In genomic region chr3:146275360-146276025, GRCm38 (mm10) we compare ENCODE assay signal across 20 mouse cellular contexts. TPM values are rescaled to one million over a fixed set of nuclear protein-coding genes. Genes with fewer than 3 reads are reported as not detected.
DNase-seq lines count a peak whose midpoint lies in the region; ATAC-seq and TF ChIP-seq lines count a peak whose summit lies in the region.
"Had no signal": no experiment of that assay in that cellular context is flagged by ENCODE, and none has a peak within 500 bp of the region (broad histone marks: within the 10 kb centered on the region; RNA-seq: fewer than 3 reads in every experiment).

No protein-coding gene starts in this region.

- H3K27ac ChIP-seq in heart, postnatal 0 days (ENCODE audit: low read depth) = peak overlapping the region; percentile 87
- H3K27ac ChIP-seq in CH12.LX (ENCODE audit: insufficient read depth, low read depth) = no peak overlapping the region
- H3K27ac ChIP-seq in midbrain, embryonic 10.5 days (replicated peaks) = no peak overlapping the region
- H3K27ac ChIP-seq: forebrain, embryonic 12.5 days; hindbrain, embryonic 14.5 days; left cerebral cortex, adult 2 months; limb, embryonic 12.5 days; liver, embryonic 13.5 days; lung, embryonic 15.5 days had no signal

- no peak overlapping the region for H3K9ac ChIP-seq in heart, postnatal 0 days (replicated peaks; ENCODE audit: low read depth, low read length)
- no peak overlapping the region; the same call in 1 of the 2 replicates for H3K9ac ChIP-seq in CH12.LX (ENCODE audit: insufficient read depth, low read depth)
- H3K9ac ChIP-seq: forebrain, embryonic 12.5 days; hindbrain, embryonic 14.5 days; limb, embryonic 12.5 days; liver, embryonic 13.5 days; lung, embryonic 15.5 days had no signal

- H3K4me2 ChIP-seq in heart, postnatal 0 days (ENCODE audit: low read depth, low read length) = no peak overlapping the region
- peak overlapping the region; percentile 14; the same call in 1 of the 2 replicates for H3K4me2 ChIP-seq in CH12.LX (ENCODE audit: insufficient read depth, low read depth, poor library complexity, severe bottlenecking)
- H3K4me2 ChIP-seq: forebrain, embryonic 12.5 days; hindbrain, embryonic 14.5 days; limb, embryonic 12.5 days; liver, embryonic 13.5 days; lung, embryonic 15.5 days had no signal

- H3K4me3 ChIP-seq in heart, postnatal 0 days (ENCODE audit: low read depth, low read length) = no peak overlapping the region
- H3K4me3 ChIP-seq in CH12.LX (replicated peaks in 1 of 3; ENCODE audit: low read depth in 2 of 3, low read length in 2 of 3, poor library complexity in 1 of 3) = no peak overlapping the region
- no peak overlapping the region for H3K4me3 ChIP-seq in midbrain, embryonic 10.5 days
- H3K4me3 ChIP-seq: forebrain, embryonic 12.5 days; left cerebral cortex, adult 2 months; limb, embryonic 12.5 days; liver, embryonic 13.5 days; lung, embryonic 15.5 days had no signal

- no peaks in the 10 kb centered on the region for H3K36me3 ChIP-seq in heart, postnatal 0 days (replicated peaks; ENCODE audit: control insufficient read depth, insufficient read depth, low read length)
- no peaks in the 10 kb centered on the region for H3K36me3 ChIP-seq in CH12.LX (replicated peaks in 1 of 2; ENCODE audit: control insufficient read depth in 1 of 2, insufficient read depth in 1 of 2, low read length in 1 of 2)
- H3K36me3 ChIP-seq in midbrain, embryonic 10.5 days = no peaks in the 10 kb centered on the region
- H3K36me3 ChIP-seq: forebrain, embryonic 12.5 days; limb, embryonic 12.5 days; liver, embryonic 13.5 days; lung, embryonic 15.5 days had no signal

- intact Hi-C loops in heart, postnatal 25 days (cut with DNase I) = no loop called here

- no peak for TF ChIP-seq EP300 in heart, postnatal 0 days (IDR thresholded peaks at IDR 0.05; ENCODE audit: low read depth)
- peak; percentile 21; the same call in 1 of the 2 replicates for TF ChIP-seq EP300 in CH12.LX (IDR thresholded peaks at IDR 0.05; ENCODE audit: low read length)

- dilution Hi-C loops in CH12.LX (cut with MboI; ENCODE audit: extremely low pct_ligation_motif_present, extremely low pct_unique_long_range_greater_than_20kb, low sequenced_read_pairs) = loop anchor here (25.0 kb wide), 1 partner anchor 88 kb away; no protein-coding TSS in a partner anchor

- H3K79me2 ChIP-seq in CH12.LX (replicated peaks; ENCODE audit: control insufficient read depth, extremely low read depth, insufficient read depth, poor library complexity, severe bottlenecking) = no peaks in the 10 kb centered on the region

- peaks cover 55% of the 10 kb centered on the region for H3K4me1 ChIP-seq in heart, postnatal 0 days (ENCODE audit: control insufficient read depth, insufficient read depth)
- H3K4me1 ChIP-seq in CH12.LX (ENCODE audit: control insufficient read depth in 1 of 2, insufficient read depth in 2 of 2) = peaks cover 0 to 21% of the 10 kb centered on the region in 2 experiments; a peak in 2 of 4 replicates
- peaks cover 16% of the 10 kb centered on the region for H3K4me1 ChIP-seq in midbrain, embryonic 10.5 days
- H3K4me1 ChIP-seq: liver, embryonic 13.5 days had no signal

- in situ Hi-C loops in CH12.LX (cut with MboI; ENCODE audit: low pct_ligation_motif_present, low pct_unique_long_range_greater_than_20kb, low sequenced_read_pairs) = loop anchor here (5.0 kb wide), 1 partner anchor 93 kb away; no protein-coding TSS in a partner anchor

- no peak for DNase-seq in frontal cortex, postnatal 36 days (ENCODE audit: low spot score in 2 of 2)
- peak; percentile 25 for DNase-seq in heart, postnatal 0 days (ENCODE audit: low spot score)
- no peak for DNase-seq in heart, postnatal 25 days (ENCODE audit: low spot score)
- no peak for DNase-seq in CH12.LX (ENCODE audit: extremely low read depth)
- peak; percentile 11 for DNase-seq in induced T-regulatory cell, adult 2 months (ENCODE audit: low read depth)
- no peak for DNase-seq in neural tube, embryonic 10.5 days (ENCODE audit: extremely low spot score, low spot score)
- no peak for DNase-seq in midbrain, embryonic 10.5 days (ENCODE audit: low spot score)
- DNase-seq: cerebellum, postnatal 14 days; kidney, adult 11 months; kidney, postnatal 14 days; liver, embryonic 13.5 days; spleen, adult 18-20 months; thymus, adult 18-20 months had no signal

- H3K27me3 ChIP-seq in heart, postnatal 0 days (ENCODE audit: control insufficient read depth, insufficient read depth, low read length) = no peaks in the 10 kb centered on the region
- no peaks in the 10 kb centered on the region for H3K27me3 ChIP-seq in CH12.LX (replicated peaks)
- H3K27me3 ChIP-seq in midbrain, embryonic 10.5 days (ENCODE audit: low read depth, poor library complexity, severe bottlenecking) = no peaks in the 10 kb centered on the region
- H3K27me3 ChIP-seq: forebrain, embryonic 12.5 days; limb, embryonic 12.5 days; liver, embryonic 13.5 days; lung, embryonic 15.5 days had no signal

- 36% methylated on average over 11 of the region's 11 CpGs for WGBS in heart, postnatal 0 days
- WGBS in midbrain, embryonic 10.5 days = 91% methylated on average over 11 of the region's 11 CpGs

- peak; percentile 35; the same call in 1 of the 2 replicates for ATAC-seq in frontal cortex, adult (ENCODE audit: low TSS enrichment)
- no peak for ATAC-seq in heart, postnatal 0 days (ENCODE audit: insufficient read depth, low read depth)
- ATAC-seq: midbrain, embryonic 16.5 days had no signal

- TF ChIP-seq POLR2A in CH12.LX (IDR thresholded peaks at IDR 0.05; ENCODE audit: low read depth, low read length) = no peak

- TF ChIP-seq RAD21 in CH12.LX (IDR thresholded peaks at IDR 0.05; ENCODE audit: low read depth, low read length) = no peak

- no peaks in the 10 kb centered on the region for H3K9me3 ChIP-seq in heart, postnatal 0 days (replicated peaks; ENCODE audit: control insufficient read depth, low read length)
- no peaks in the 10 kb centered on the region for H3K9me3 ChIP-seq in CH12.LX (replicated peaks; ENCODE audit: low read length)
- H3K9me3 ChIP-seq in midbrain, embryonic 10.5 days (replicated peaks) = no peaks in the 10 kb centered on the region
- H3K9me3 ChIP-seq: forebrain, embryonic 12.5 days; limb, embryonic 12.5 days; liver, embryonic 13.5 days; lung, embryonic 15.5 days had no signal

- TF ChIP-seq CTCF in heart, postnatal 0 days (IDR thresholded peaks at IDR 0.05; ENCODE audit: low read depth) = no peak
- TF ChIP-seq CTCF in CH12.LX (conservative IDR thresholded peaks at IDR 0.05 in 1 of 2, IDR thresholded peaks at IDR 0.05 in 1 of 2; ENCODE audit: low read depth in 2 of 2, low read length in 2 of 2) = no peak

TF ChIP-seq in CH12.LX, 34 proteins besides CTCF, POLR2A, EP300 and RAD21:
- TF ChIP-seq MEF2A (IDR thresholded peaks at IDR 0.05; ENCODE audit: borderline replicate concordance, low read depth, low read length) = peak; percentile 54; the same call in 1 of the 2 replicates
- TF ChIP-seq POLR2AphosphoS2 (IDR thresholded peaks at IDR 0.05; ENCODE audit: low read depth, low read length) = no peak
- TF ChIP-seq ZKSCAN1 (IDR thresholded peaks at IDR 0.05; ENCODE audit: borderline replicate concordance, low read depth, low read length) = no peak
- no peak for TF ChIP-seq USF1 (IDR thresholded peaks at IDR 0.05; ENCODE audit: low read depth, low read length)
- TF ChIP-seq TCF12 (IDR thresholded peaks at IDR 0.05; ENCODE audit: low read depth, low read length) = no peak
- no peak for TF ChIP-seq ZMIZ1 (IDR thresholded peaks at IDR 0.05; ENCODE audit: low read depth, low read length)
TF ChIP-seq in CH12.LX: peak in this region for 1.

RNA-seq across cellular contexts. Expression of gene Lpar3, which starts 54.7 kb away (rescaled TPM):
- 38.9 and 54.8 TPM in 2 replicates for total RNA-seq in heart, postnatal 0 days (2014; rRNA removed; ENCODE audit: low replicate concordance)
- 34.3 and 34.4 TPM in 2 replicates for polyA plus RNA-seq in heart, postnatal 0 days (2015; fragmentation: Nextera tagmentation; extraction: Ambion mirVana)
- under 1 TPM; 0.36 to 0.65 TPM for total RNA-seq in heart, postnatal 25 days (2021)
- total RNA-seq in CH12.LX (2012; rRNA removed) (not detected in 2 replicates), CH12.LX (2014; rRNA removed) (not detected in 2 replicates)
- polyA plus RNA-seq in CH12.LX (2012; ENCODE audit: insufficient read length, low read depth) = not detected in 2 replicates
- 0.46 and 0.47 TPM in 2 replicates for polyA plus RNA-seq in midbrain, embryonic 10.5 days (2016; fragmentation: Nextera tagmentation; extraction: Ambion mirVana)

Comparison
In these comparisons a context has a peak if more than half of its experiments do, and no peak if none do; other contexts are left out.
1. DNase-seq: peak in heart, postnatal 0 days (single experiment) and induced T-regulatory cell, adult 2 months (single experiment); none in frontal cortex, postnatal 36 days (0 of 2), heart, postnatal 25 days (single experiment), CH12.LX (single experiment), neural tube, embryonic 10.5 days (single experiment) and midbrain, embryonic 10.5 days (single experiment).
2. RNA of gene Lpar3, which starts 54.7 kb away (total RNA-seq): 38.9 to 54.8 TPM in heart, postnatal 0 days; 0.36 to 0.65 TPM in heart, postnatal 25 days and not detected in CH12.LX; every median in the first group is over 10 times any median in the second.